Mouse (Mus musculus) liver, embryonic 11.5 days (tissue): Measurements from ENCODE around the gene Pknox2. TPM values are rescaled to one million over a fixed set of nuclear protein-coding genes. Genes with fewer than 3 reads are reported as not detected.

Experiments used
- ATAC-seq: fragments of 200-750 bp; cut with Nextera tagmentation; replicated peaks from 2 replicates; pipeline ENCODE4 v1.8.0; 2017; ENCODE audit warnings: moderate number of reproducible peaks, mild to moderate bottlenecking, moderate TSS enrichment, moderate library complexity; ENCODE audit not compliant: low FRiP score
- DNase-seq: peaks from one replicate; pipeline ENCODE4 v3.0.0-alpha.2; 2017; ENCODE audit warnings: low spot score
- H3K27ac ChIP-seq: fragments of 300-500 bp; sonication (generic); 2 replicates; pipeline ENCODE4 v1.5.1; 2014; ENCODE audit warnings: mild to moderate bottlenecking, low read depth, low read length, control low read depth
- H3K27me3 ChIP-seq: fragments of 300-500 bp; sonication (generic); replicated peaks from 2 replicates; pipeline ENCODE4 v1.6.1; 2014; ENCODE audit warnings: low read length, mixed read lengths; ENCODE audit not compliant: control insufficient read depth, insufficient read depth
- H3K36me3 ChIP-seq: fragments of 300-500 bp; sonication (generic); 2 replicates; pipeline ENCODE4 v1.6.1; 2014; ENCODE audit warnings: mild to moderate bottlenecking, low read length, moderate library complexity, mixed read lengths; ENCODE audit not compliant: control insufficient read depth, insufficient read depth
- H3K4me1 ChIP-seq: fragments of 300-500 bp; sonication (generic); replicated peaks from 2 replicates; pipeline ENCODE4 v1.6.1; 2014; ENCODE audit warnings: low read length, mixed read lengths; ENCODE audit not compliant: control insufficient read depth, insufficient read depth
- H3K4me2 ChIP-seq: fragments of 300-500 bp; sonication (generic); 2 replicates; pipeline ENCODE4 v1.6.1; 2014; ENCODE audit warnings: mild to moderate bottlenecking, control low read depth, moderate library complexity
- H3K4me3 ChIP-seq: fragments of 300-500 bp; sonication (generic); 2 replicates; pipeline ENCODE4 v1.5.1; 2014; ENCODE audit warnings: low read depth, low read length, control low read depth
- H3K9ac ChIP-seq: fragments of 300-500 bp; sonication (generic); 2 replicates; pipeline ENCODE4 v1.6.1; 2014; ENCODE audit warnings: low read depth, low read length, control low read depth
- H3K9me3 ChIP-seq: fragments of 300-500 bp; sonication (generic); 2 replicates; pipeline ENCODE4 v1.6.1; 2016; ENCODE audit warnings: low read length, inconsistent platforms, mixed read lengths; ENCODE audit not compliant: control insufficient read depth
- WGBS: fragments of 180-500 bp; shearing (Covaris S2); extraction: QIAGEN DNeasy Blood & Tissue Kit; methylation state at CpG from one replicate; pipeline ENCODE4 v1.1.7; 2014; 5-methylcytosine and 5-hydroxymethylcytosine counted together
- polyA plus RNA-seq: library from polyadenylated mRNA; unstranded; fragments of >200 nt; fragmentation: Nextera tagmentation; extraction: Ambion mirVana; gene quantifications from 2 replicates; pipeline ENCODE4 v1.2.1, GENCODE M21; 2014

The Pknox2 gene
- polyA plus RNA-seq, 1 experiment from 2014 or later: 2.9 TPM

DNA sequence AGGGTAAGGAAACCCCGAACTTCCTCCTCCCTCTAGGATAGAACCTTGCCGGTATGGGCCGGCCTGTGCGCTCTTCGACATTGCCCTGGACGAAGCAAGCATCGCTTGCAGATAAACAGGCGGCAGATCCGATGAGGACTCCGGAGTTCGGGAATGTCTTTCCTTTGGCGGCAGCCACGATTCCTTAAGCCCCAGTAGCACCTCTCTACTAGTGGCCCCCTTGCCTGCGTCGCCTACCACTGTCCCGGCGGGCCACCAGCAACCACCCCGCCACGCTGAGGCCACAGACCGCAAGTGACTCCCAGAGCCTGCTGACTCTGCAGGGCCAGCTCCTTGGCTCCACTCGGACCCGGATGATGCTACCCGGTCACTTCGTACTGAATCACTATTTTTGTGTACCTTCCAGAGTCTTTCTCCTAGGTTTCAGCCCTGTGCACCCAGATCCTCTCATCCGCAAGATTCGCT is 2.0 kb downstream of the Pknox2 start:
- Histone ChIP-seq H3K4me3 (peak overlapping the region; percentile 63), H3K36me3 (no peaks in the 10 kb centered on the region), H3K4me2 (peak overlapping the region; percentile 78), H3K9ac (peak overlapping the region; percentile 60; the same call in 1 of the 2 replicates), H3K27me3 (peaks cover 64% of the 10 kb centered on the region), H3K27ac (no peak overlapping the region), H3K4me1 (no peaks in the 10 kb centered on the region), H3K9me3 (no peaks in the 10 kb centered on the region)
- 2% methylated on average over 26 of the region's 26 CpGs for WGBS
- DNase-seq (peak; percentile 62), ATAC-seq (no peak)

DNA sequence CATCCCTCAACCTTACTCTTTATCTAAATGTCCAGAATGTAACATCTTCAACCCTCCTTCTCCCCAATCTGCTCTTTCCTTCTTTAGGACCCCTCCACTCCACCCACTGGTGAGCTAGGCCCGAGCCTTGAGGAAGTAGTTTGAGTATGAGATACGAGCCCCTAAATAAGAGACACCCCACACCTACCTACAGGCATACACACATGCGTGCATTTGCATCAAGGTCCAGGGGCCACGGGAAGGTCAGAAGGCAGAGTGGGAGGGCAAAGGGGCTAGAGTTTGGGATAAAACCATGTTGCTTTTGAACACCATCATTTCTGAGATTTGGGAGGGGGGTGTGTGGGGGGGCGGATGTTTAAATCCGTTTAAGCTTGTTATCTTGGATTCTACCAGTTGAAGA is 2.5 kb downstream of the Pknox2 start:
- peak; percentile 33 for DNase-seq
- no peak for ATAC-seq
- Histone ChIP-seq H3K36me3 (no peaks in the 10 kb centered on the region), H3K9ac (no peak overlapping the region), H3K27ac (no peak overlapping the region), H3K27me3 (peaks cover 64% of the 10 kb centered on the region), H3K4me3 (no peak overlapping the region), H3K4me2 (peak overlapping the region; percentile 78), H3K9me3 (no peaks in the 10 kb centered on the region), H3K4me1 (peaks cover 1% of the 10 kb centered on the region; the same call in 1 of the 2 replicates)
- WGBS: 8% methylated on average over 6 of the region's 6 CpGs

DNA sequence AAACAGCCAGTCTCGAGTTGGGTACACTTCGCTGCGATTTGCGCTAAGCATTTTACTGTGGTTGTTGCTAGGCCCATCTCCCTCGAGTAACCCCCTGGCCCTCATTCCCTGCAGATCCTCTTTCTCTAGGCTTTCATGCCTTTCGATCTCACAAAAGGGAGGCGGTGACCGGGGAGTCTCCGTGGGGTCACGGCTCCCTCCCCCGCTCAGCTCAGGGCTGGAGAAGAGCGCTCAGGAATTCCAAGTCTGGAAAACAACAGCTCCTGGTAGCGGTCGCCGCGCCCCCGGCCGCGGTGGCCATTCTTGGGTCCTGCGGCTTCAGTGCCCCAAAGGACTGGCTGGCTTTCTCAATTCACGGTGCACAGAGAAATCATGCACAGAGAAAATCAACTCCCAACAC is 3.0 kb downstream of the Pknox2 start:
- Histone ChIP-seq H3K36me3 (no peaks in the 10 kb centered on the region), H3K9me3 (no peaks in the 10 kb centered on the region), H3K4me1 (peaks cover 3% of the 10 kb centered on the region; the same call in 1 of the 2 replicates), H3K27me3 (peaks cover 64% of the 10 kb centered on the region), H3K27ac (no peak overlapping the region), H3K4me3 (peak overlapping the region; percentile 26; the same call in 1 of the 2 replicates), H3K9ac (no peak overlapping the region), H3K4me2 (peak overlapping the region; percentile 78)
- DNase-seq (peak; percentile 43), ATAC-seq (no peak)
- WGBS: 9% methylated on average over 21 of the region's 21 CpGs

DNA sequence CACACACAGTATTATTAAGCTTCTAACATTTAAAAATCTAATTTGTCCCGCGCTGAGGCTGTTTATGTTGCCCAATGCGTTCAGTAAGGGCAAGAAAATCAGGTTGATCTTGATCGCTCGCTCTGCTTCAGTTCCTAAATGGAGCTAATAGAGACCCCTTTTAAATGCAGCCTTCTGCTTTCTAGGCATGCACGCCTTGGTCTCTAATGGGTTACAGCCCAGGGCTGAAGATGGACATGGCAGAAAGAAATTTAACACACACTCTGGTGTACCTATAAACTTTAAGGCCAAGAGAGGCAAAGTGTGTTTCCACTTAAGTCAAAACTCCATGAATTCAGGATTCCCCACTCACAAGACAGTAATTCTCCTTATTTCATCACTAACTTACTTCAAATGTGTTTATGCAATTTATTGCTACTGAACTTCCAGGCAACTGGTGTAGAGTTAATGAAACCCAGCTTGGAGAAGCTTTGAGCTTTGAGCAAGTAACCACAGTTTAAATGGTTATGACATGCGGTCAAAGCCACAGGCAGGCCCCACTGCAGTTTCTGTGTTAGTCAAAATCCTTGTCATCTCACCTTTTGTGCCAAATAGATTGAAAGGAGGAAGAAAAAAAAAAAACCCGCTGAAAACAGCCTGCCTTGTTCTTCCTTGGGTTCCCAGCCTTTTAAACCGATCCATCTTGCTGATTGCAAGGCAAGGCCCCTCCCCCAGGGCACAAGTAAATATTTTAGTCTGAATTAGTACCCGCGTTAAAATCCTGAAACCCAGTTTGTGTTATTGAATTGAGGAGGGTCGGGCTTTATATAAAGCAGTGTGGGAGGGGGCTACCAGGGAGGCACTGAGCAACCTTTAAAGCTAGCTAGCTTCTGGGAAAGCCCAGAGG is 3.9 kb downstream of the Pknox2 start:
- H3K4me3 ChIP-seq: no peak overlapping the region
- DNase-seq (no peak), ATAC-seq (no peak)
- WGBS: 41% methylated on average over 12 of the region's 12 CpGs
- H3K9ac ChIP-seq: no peak overlapping the region
- no peaks in the 10 kb centered on the region for H3K9me3 ChIP-seq
- H3K27ac ChIP-seq: no peak overlapping the region
- H3K4me2 ChIP-seq: peak overlapping the region; percentile 3; the same call in 1 of the 2 replicates
- H3K4me1 ChIP-seq: peaks cover 3% of the 10 kb centered on the region; the same call in 1 of the 2 replicates
- no peaks in the 10 kb centered on the region for H3K36me3 ChIP-seq
- peaks cover 59% of the 10 kb centered on the region for H3K27me3 ChIP-seq

DNA sequence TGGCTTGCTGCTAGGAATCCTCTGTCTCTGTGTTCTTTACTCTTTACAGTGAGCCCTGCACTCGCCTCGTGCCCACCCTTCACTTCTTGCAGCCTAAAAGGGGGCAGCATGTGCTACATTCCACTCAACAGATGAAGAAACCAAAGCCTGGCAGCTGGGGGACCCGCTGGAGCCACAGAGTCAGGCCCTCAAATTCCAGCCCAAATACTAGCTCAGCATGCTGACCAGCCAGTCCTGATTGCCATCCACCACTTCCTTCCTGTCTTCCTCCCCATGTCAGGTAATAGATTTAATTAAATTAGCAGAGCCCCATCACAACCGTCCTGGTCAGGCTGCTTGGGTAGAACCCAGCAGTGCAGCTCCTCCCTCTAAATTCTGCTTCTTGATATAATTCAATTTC is 5.1 kb downstream of the Pknox2 start:
- ATAC-seq (no peak), DNase-seq (peak; percentile 29)
- no peak overlapping the region for H3K4me3 ChIP-seq
- H3K9ac ChIP-seq: no peak overlapping the region
- H3K27ac ChIP-seq: no peak overlapping the region
- no peaks in the 10 kb centered on the region for H3K36me3 ChIP-seq
- peaks cover 3% of the 10 kb centered on the region; the same call in 1 of the 2 replicates for H3K4me1 ChIP-seq
- peaks cover 51% of the 10 kb centered on the region for H3K27me3 ChIP-seq
- H3K9me3 ChIP-seq: no peaks in the 10 kb centered on the region
- 20% methylated on average over 4 of the region's 4 CpGs for WGBS
- no peak overlapping the region for H3K4me2 ChIP-seq

DNA sequence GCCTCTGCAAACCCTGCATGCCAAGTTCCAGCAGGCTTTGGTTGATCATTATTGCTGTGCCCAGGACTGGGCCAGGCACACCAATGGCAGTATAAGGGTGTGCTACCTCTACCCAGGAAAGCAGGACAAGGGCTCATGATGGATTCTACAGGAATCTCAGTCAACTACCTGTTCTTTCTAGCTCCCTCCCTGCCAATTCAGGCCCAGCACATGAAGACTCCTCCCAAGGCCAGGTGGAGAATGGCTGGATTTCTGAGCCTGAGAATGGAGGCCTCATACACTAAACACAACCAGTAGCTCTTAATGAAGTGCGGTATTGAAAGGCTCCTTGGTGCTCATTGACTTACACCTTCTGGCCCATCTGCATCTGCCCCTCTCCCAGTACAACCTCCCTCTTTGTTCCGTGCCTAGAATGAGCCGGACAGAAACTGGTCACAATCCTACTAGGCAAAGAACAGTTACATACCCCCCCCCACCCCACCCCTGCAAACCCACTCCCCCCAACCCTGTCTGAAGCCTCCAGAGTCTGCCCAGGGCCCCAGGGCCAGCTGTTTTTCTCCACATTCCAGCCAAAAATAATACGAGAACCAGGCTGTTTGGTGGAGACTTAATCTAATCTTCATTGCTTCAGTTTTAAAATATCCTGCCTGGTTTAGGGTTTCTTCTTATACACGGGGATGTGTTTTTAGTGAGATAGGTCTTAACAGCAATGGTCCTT is 6.6 kb downstream of the Pknox2 start:
- Histone ChIP-seq H3K36me3 (no peaks in the 10 kb centered on the region), H3K9ac (no peak overlapping the region), H3K4me3 (no peak overlapping the region), H3K27me3 (peaks cover 36% of the 10 kb centered on the region), H3K9me3 (no peaks in the 10 kb centered on the region), H3K4me1 (peaks cover 3% of the 10 kb centered on the region; the same call in 1 of the 2 replicates), H3K27ac (no peak overlapping the region), H3K4me2 (no peak overlapping the region)
- ATAC-seq (no peak), DNase-seq (no peak)
- 47% methylated on average over 5 of the region's 5 CpGs for WGBS

DNA sequence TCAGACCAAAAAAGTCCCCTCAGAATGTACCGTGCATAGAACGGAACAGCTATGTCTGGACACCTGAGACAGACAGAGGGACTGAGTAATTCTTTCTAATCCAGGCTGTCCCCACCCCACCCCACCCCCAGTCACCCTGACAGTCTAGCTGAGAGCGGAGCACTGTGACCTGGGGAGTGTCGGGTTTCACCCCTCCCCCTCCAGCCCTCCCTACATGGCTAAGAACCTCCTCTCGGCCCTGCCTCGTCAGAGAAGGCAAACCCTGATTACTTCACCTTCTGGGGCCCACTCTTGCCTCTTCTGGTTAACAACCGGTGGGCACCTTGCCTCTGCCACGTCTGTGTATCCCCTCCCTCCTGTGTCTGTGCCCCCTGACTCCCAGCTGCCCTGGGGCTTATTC is 7.7 kb downstream of the Pknox2 start:
- Histone ChIP-seq H3K4me3 (no peak overlapping the region), H3K36me3 (no peaks in the 10 kb centered on the region), H3K4me1 (peaks cover 3% of the 10 kb centered on the region; the same call in 1 of the 2 replicates), H3K9ac (no peak overlapping the region), H3K27ac (no peak overlapping the region), H3K9me3 (no peaks in the 10 kb centered on the region), H3K4me2 (peak overlapping the region; percentile 43), H3K27me3 (peaks cover 25% of the 10 kb centered on the region)
- WGBS: 3% methylated on average over 8 of the region's 8 CpGs
- ATAC-seq: peak; percentile 65; the same call in 1 of the 2 replicates
- DNase-seq: no peak

DNA sequence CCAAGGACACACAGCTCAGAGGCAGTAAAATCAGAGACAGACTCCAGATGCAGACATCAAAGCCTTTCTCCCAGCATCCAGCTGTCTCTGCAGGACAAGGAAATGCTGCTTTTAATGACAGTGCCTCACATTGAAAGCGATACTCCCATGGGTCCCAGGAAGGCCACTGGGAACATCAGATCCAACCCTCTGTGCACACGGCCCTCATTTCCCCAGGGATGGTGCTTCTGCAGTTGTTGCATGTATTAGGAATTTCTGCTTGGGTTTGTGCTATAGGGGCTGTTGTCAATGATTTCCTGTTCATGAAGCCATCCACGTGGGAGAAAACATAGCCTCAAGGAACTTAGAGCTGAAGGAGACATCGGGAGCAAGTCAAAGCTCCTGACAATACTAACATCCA is 8.3 kb downstream of the Pknox2 start:
- ATAC-seq (no peak), DNase-seq (no peak)
- H3K27ac ChIP-seq: no peak overlapping the region
- H3K36me3 ChIP-seq: no peaks in the 10 kb centered on the region
- 32% methylated on average over 4 of the region's 4 CpGs for WGBS
- H3K4me2 ChIP-seq: no peak overlapping the region
- H3K9me3 ChIP-seq: no peaks in the 10 kb centered on the region
- no peak overlapping the region for H3K9ac ChIP-seq
- no peak overlapping the region for H3K4me3 ChIP-seq
- peaks cover 18% of the 10 kb centered on the region for H3K27me3 ChIP-seq
- peaks cover 3% of the 10 kb centered on the region; the same call in 1 of the 2 replicates for H3K4me1 ChIP-seq
